Mouse (Mus musculus): Measurements from ENCODE around the gene Efl1. TPM values are rescaled to one million over a fixed set of nuclear protein-coding genes. Genes with fewer than 3 reads are reported as not detected.

The Efl1 gene
- 19.8 and 21.0 TPM in 2 replicates for polyA plus RNA-seq (2014; fragmentation: Nextera tagmentation; extraction: Ambion mirVana)

- Histone ChIP-seq H3K4me1 (ENCODE audit: control insufficient read depth in 2 of 2, insufficient read depth in 2 of 2, low read length in 2 of 2) (peaks cover 2 to 10% of the 10 kb centered on the region in 2 experiments; a peak in 3 of 4 replicates), H3K27ac (replicated peaks in 1 of 2; ENCODE audit: control insufficient read depth in 1 of 2, insufficient read depth in 1 of 2, low read depth in 2 of 2, low read length in 2 of 2) (no peak within 1 kb of the TSS), H3K4me3 (ENCODE audit: control insufficient read depth in 1 of 2, insufficient read depth in 1 of 2, low read depth in 1 of 2, low read length in 2 of 2) (peak within 1 kb of the TSS; percentile 72 to 79), H3K36me3 (ENCODE audit: control insufficient read depth, insufficient read depth, low read length) (peaks cover 12% of the 10 kb centered on the region), H3K27me3 (ENCODE audit: control insufficient read depth, insufficient read depth, low read length) (no peaks in the 10 kb centered on the region), H3K9me3 (ENCODE audit: control insufficient read depth, low read length) (no peaks in the 10 kb centered on the region), H3K9ac (ENCODE audit: low read length) (peak within 1 kb of the TSS; percentile 78), H3K4me2 (ENCODE audit: low read length) (peak within 1 kb of the TSS; percentile 72)
- WGBS = under 1% methylated on average over 46 of the region's 46 CpGs
- peak; percentile 92 for ATAC-seq (ENCODE audit: insufficient number of reproducible peaks, insufficient read depth, low FRiP score, low read depth)
These were observed at the start of gene Efl1, which contains the start of gene Saxo2 for GRCm38 (mm10) chr7:82648353-82649080. Gene Efl1, plus strand, starts transcription at chr7:82648614. Gene Saxo2, minus strand, starts transcription at chr7:82648528.

DNA sequence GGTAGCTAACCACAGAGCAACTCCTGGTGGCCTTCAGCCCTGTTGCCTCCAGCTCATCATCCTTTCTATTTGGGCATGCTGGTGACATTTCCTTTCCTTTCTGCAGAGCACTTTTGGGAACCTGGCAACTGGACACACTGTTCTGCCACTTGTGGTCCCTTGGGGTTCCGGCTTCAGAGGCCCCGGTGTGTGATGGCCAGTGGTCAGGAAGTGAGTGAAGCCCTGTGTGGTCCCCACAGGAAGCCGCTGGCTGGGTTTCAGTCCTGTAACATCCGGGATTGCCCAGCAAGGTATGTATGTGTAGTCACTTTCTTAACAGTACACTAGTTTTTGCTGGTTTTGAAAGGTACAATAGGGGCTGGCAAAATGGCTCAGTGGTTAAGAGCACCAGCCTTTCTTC is 46.4 kb upstream of the Efl1 start:
- ATAC-seq (ENCODE audit: insufficient number of reproducible peaks, insufficient read depth, low FRiP score, low read depth) = no peak
- WGBS = 77% methylated on average over 4 of the region's 4 CpGs
- Histone ChIP-seq H3K36me3 (ENCODE audit: control insufficient read depth, insufficient read depth, low read length) (no peaks in the 10 kb centered on the region), H3K9me3 (ENCODE audit: control insufficient read depth, low read length) (no peaks in the 10 kb centered on the region), H3K4me2 (ENCODE audit: low read length) (no peak overlapping the region), H3K27me3 (ENCODE audit: control insufficient read depth, insufficient read depth, low read length) (no peaks in the 10 kb centered on the region), H3K27ac (replicated peaks in 1 of 2; ENCODE audit: control insufficient read depth in 1 of 2, insufficient read depth in 1 of 2, low read depth in 2 of 2, low read length in 2 of 2) (no peak overlapping the region), H3K4me1 (ENCODE audit: control insufficient read depth in 2 of 2, insufficient read depth in 2 of 2, low read length in 2 of 2) (no peaks in the 10 kb centered on the region), H3K4me3 (ENCODE audit: control insufficient read depth in 1 of 2, insufficient read depth in 1 of 2, low read depth in 1 of 2, low read length in 2 of 2) (no peak overlapping the region), H3K9ac (ENCODE audit: low read length) (no peak overlapping the region)

DNA sequence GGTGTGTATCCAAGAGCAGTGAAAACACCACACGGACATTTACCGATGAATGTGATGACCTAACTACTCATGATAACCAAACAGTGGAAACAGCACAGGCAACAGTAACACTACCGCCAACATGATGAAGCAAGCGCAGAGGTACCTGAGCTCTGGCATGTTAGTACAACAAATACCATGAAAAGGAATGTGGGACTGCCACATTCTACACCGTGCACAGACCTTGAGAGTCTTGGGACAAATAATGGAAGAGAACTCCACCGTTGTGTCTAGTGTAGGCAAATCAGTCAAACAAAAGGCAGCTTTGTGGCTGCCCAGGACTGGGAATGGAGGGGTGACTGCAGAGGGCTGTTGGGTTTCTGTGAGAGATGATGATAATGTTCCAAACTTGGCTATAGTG is 43.0 kb upstream of the Efl1 start:
- Histone ChIP-seq H3K36me3 (ENCODE audit: control insufficient read depth, insufficient read depth, low read length) (no peaks in the 10 kb centered on the region), H3K4me1 (ENCODE audit: control insufficient read depth in 2 of 2, insufficient read depth in 2 of 2, low read length in 2 of 2) (no peaks in the 10 kb centered on the region), H3K27ac (replicated peaks in 1 of 2; ENCODE audit: control insufficient read depth in 1 of 2, insufficient read depth in 1 of 2, low read depth in 2 of 2, low read length in 2 of 2) (no peak overlapping the region), H3K4me3 (ENCODE audit: control insufficient read depth in 1 of 2, insufficient read depth in 1 of 2, low read depth in 1 of 2, low read length in 2 of 2) (no peak overlapping the region), H3K9ac (ENCODE audit: low read length) (no peak overlapping the region), H3K4me2 (ENCODE audit: low read length) (no peak overlapping the region), H3K27me3 (ENCODE audit: control insufficient read depth, insufficient read depth, low read length) (no peaks in the 10 kb centered on the region), H3K9me3 (ENCODE audit: control insufficient read depth, low read length) (no peaks in the 10 kb centered on the region)
- 83% methylated on average over 6 of the region's 6 CpGs for WGBS
- ATAC-seq (ENCODE audit: insufficient number of reproducible peaks, insufficient read depth, low FRiP score, low read depth) = no peak

- no peak for ATAC-seq (ENCODE audit: insufficient number of reproducible peaks, insufficient read depth, low FRiP score, low read depth)
- H3K36me3 ChIP-seq (ENCODE audit: control insufficient read depth, insufficient read depth, low read length) = no peaks in the 10 kb centered on the region
- no peaks in the 10 kb centered on the region for H3K4me1 ChIP-seq (ENCODE audit: control insufficient read depth in 2 of 2, insufficient read depth in 2 of 2, low read length in 2 of 2)
- no peaks in the 10 kb centered on the region for H3K9me3 ChIP-seq (ENCODE audit: control insufficient read depth, low read length)
- H3K4me3 ChIP-seq (ENCODE audit: control insufficient read depth in 1 of 2, insufficient read depth in 1 of 2, low read depth in 1 of 2, low read length in 2 of 2) = no peak overlapping the region
- WGBS = 55% methylated on average over 3 of the region's 3 CpGs
- H3K4me2 ChIP-seq (ENCODE audit: low read length) = no peak overlapping the region
- no peak overlapping the region for H3K27ac ChIP-seq (replicated peaks in 1 of 2; ENCODE audit: control insufficient read depth in 1 of 2, insufficient read depth in 1 of 2, low read depth in 2 of 2, low read length in 2 of 2)
- no peaks in the 10 kb centered on the region for H3K27me3 ChIP-seq (ENCODE audit: control insufficient read depth, insufficient read depth, low read length)
- H3K9ac ChIP-seq (ENCODE audit: low read length) = no peak overlapping the region
These were observed 38.8 kb upstream of the Efl1 start for GRCm38 (mm10) chr7:82609629-82610028.

- no peak for ATAC-seq (ENCODE audit: insufficient number of reproducible peaks, insufficient read depth, low FRiP score, low read depth)
- H3K27ac ChIP-seq (replicated peaks in 1 of 2; ENCODE audit: control insufficient read depth in 1 of 2, insufficient read depth in 1 of 2, low read depth in 2 of 2, low read length in 2 of 2) = no peak overlapping the region
- no peaks in the 10 kb centered on the region for H3K4me1 ChIP-seq (ENCODE audit: control insufficient read depth in 2 of 2, insufficient read depth in 2 of 2, low read length in 2 of 2)
- H3K4me2 ChIP-seq (ENCODE audit: low read length) = no peak overlapping the region
- no peak overlapping the region for H3K9ac ChIP-seq (ENCODE audit: low read length)
- WGBS = 9% methylated on average over 7 of the region's 7 CpGs
- no peak overlapping the region for H3K4me3 ChIP-seq (ENCODE audit: control insufficient read depth in 1 of 2, insufficient read depth in 1 of 2, low read depth in 1 of 2, low read length in 2 of 2)
- no peaks in the 10 kb centered on the region for H3K36me3 ChIP-seq (ENCODE audit: control insufficient read depth, insufficient read depth, low read length)
- H3K27me3 ChIP-seq (ENCODE audit: control insufficient read depth, insufficient read depth, low read length) = no peaks in the 10 kb centered on the region
- no peaks in the 10 kb centered on the region for H3K9me3 ChIP-seq (ENCODE audit: control insufficient read depth, low read length)
These were observed 23.1 kb upstream of the Efl1 start for GRCm38 (mm10) chr7:82625342-82625741.

- no peak overlapping the region for H3K4me3 ChIP-seq (ENCODE audit: control insufficient read depth in 1 of 2, insufficient read depth in 1 of 2, low read depth in 1 of 2, low read length in 2 of 2)
- H3K36me3 ChIP-seq (ENCODE audit: control insufficient read depth, insufficient read depth, low read length) = peaks cover 10% of the 10 kb centered on the region
- no peak for ATAC-seq (ENCODE audit: insufficient number of reproducible peaks, insufficient read depth, low FRiP score, low read depth)
- 85% methylated on average over 3 of the region's 3 CpGs for WGBS
- H3K4me2 ChIP-seq (ENCODE audit: low read length) = no peak overlapping the region
- H3K27ac ChIP-seq (replicated peaks in 1 of 2; ENCODE audit: control insufficient read depth in 1 of 2, insufficient read depth in 1 of 2, low read depth in 2 of 2, low read length in 2 of 2) = no peak overlapping the region
- no peaks in the 10 kb centered on the region for H3K9me3 ChIP-seq (ENCODE audit: control insufficient read depth, low read length)
- H3K4me1 ChIP-seq (ENCODE audit: control insufficient read depth in 2 of 2, insufficient read depth in 2 of 2, low read length in 2 of 2) = peaks cover 2 to 10% of the 10 kb centered on the region in 2 experiments; a peak in 3 of 4 replicates
- no peaks in the 10 kb centered on the region for H3K27me3 ChIP-seq (ENCODE audit: control insufficient read depth, insufficient read depth, low read length)
- H3K9ac ChIP-seq (ENCODE audit: low read length) = no peak overlapping the region
These were observed 1.2 kb upstream of the Efl1 start for GRCm38 (mm10) chr7:82647183-82647582.

- peaks cover 2 to 10% of the 10 kb centered on the region in 2 experiments; a peak in 3 of 4 replicates for H3K4me1 ChIP-seq (ENCODE audit: control insufficient read depth in 2 of 2, insufficient read depth in 2 of 2, low read length in 2 of 2)
- WGBS = 37% methylated on average over 4 of the region's 4 CpGs
- no peaks in the 10 kb centered on the region for H3K9me3 ChIP-seq (ENCODE audit: control insufficient read depth, low read length)
- H3K4me3 ChIP-seq (ENCODE audit: control insufficient read depth in 1 of 2, insufficient read depth in 1 of 2, low read depth in 1 of 2, low read length in 2 of 2) = peak overlapping the region; percentile 72 to 79
- peak overlapping the region; percentile 72 for H3K4me2 ChIP-seq (ENCODE audit: low read length)
- H3K27ac ChIP-seq (replicated peaks in 1 of 2; ENCODE audit: control insufficient read depth in 1 of 2, insufficient read depth in 1 of 2, low read depth in 2 of 2, low read length in 2 of 2) = no peak overlapping the region
- no peaks in the 10 kb centered on the region for H3K27me3 ChIP-seq (ENCODE audit: control insufficient read depth, insufficient read depth, low read length)
- H3K36me3 ChIP-seq (ENCODE audit: control insufficient read depth, insufficient read depth, low read length) = peaks cover 12% of the 10 kb centered on the region
- no peak for ATAC-seq (ENCODE audit: insufficient number of reproducible peaks, insufficient read depth, low FRiP score, low read depth)
- peak overlapping the region; percentile 78 for H3K9ac ChIP-seq (ENCODE audit: low read length)
These were observed 505 bp upstream of the Efl1 start for GRCm38 (mm10) chr7:82647909-82648308.

All from heart, embryonic 14.5 days (tissue).